Mouse (Mus musculus) MEL (cell line): ENCODE data around the gene Unc13a.

Experiments
- CTCF ChIP-seq, 3 experiments: IDR thresholded peaks in 2 of 3; conservative IDR thresholded peaks in 1 of 3; 2 replicates each; pipeline ENCODE4 v1.5.1; 2011 to 2012; ENCODE audit warnings: low read length in 3 of 3, low read depth in 2 of 3, mild to moderate bottlenecking in 2 of 3, improper control_type of control experiment in 1 of 3, inconsistent platforms in 1 of 3, mixed read lengths in 1 of 3, moderate library complexity in 1 of 3; ENCODE audit not compliant: control insufficient read depth in 1 of 3, insufficient read depth in 1 of 3, poor library complexity in 1 of 3, severe bottlenecking in 1 of 3
- EP300 ChIP-seq, 2 experiments: IDR thresholded peaks; 2 replicates each; pipeline ENCODE4 v1.6.1; 2011; ENCODE audit warnings: improper control_type of control experiment in 2 of 2, low read length in 2 of 2, low read depth in 1 of 2, mild to moderate bottlenecking in 1 of 2
- MAFK ChIP-seq: IDR thresholded peaks from 2 replicates; pipeline ENCODE4 v1.6.1; 2011; ENCODE audit warnings: low read depth, mild to moderate bottlenecking, low read length, improper control_type of control experiment, borderline replicate concordance
- MXI1 ChIP-seq: IDR thresholded peaks from 2 replicates; pipeline ENCODE4 v1.6.1; 2011; ENCODE audit warnings: mild to moderate bottlenecking, low read depth, low read length, improper control_type of control experiment
- MYC ChIP-seq: IDR thresholded peaks from 2 replicates; pipeline ENCODE4 v1.6.1; 2011; ENCODE audit warnings: low read depth, mild to moderate bottlenecking, low read length, improper control_type of control experiment, moderate library complexity
- POLR2A ChIP-seq, 2 experiments: IDR thresholded peaks; 2 replicates each; pipeline ENCODE4 v1.6.1; 2011 to 2012; ENCODE audit warnings: low read length in 2 of 2, mild to moderate bottlenecking in 2 of 2, control low read depth in 1 of 2, improper control_type of control experiment in 1 of 2, low read depth in 1 of 2, moderate library complexity in 1 of 2; ENCODE audit not compliant: control insufficient read depth in 1 of 2, insufficient read depth in 1 of 2, poor library complexity in 1 of 2
- POLR2AphosphoS2 ChIP-seq: IDR thresholded peaks from 2 replicates; pipeline ENCODE4 v1.6.1; 2011; ENCODE audit warnings: low read length, improper control_type of control experiment
- POLR2AphosphoS5 ChIP-seq: IDR thresholded peaks from 2 replicates; pipeline ENCODE4 v1.6.1; 2012; ENCODE audit warnings: low read depth, borderline replicate concordance, mild to moderate bottlenecking, inconsistent platforms, low read length, moderate library complexity, mixed read lengths
- UBTF ChIP-seq: IDR thresholded peaks from 2 replicates; pipeline ENCODE4 v1.6.1; 2012; ENCODE audit warnings: low read depth, mild to moderate bottlenecking, inconsistent platforms, low read length, improper control_type of control experiment, moderate library complexity, borderline replicate concordance; ENCODE audit not compliant: insufficient read depth
- USF2 ChIP-seq, 2 experiments: IDR thresholded peaks; 2 replicates each; pipeline ENCODE4 v1.6.1; 2011 to 2012; ENCODE audit warnings: improper control_type of control experiment in 2 of 2, low read length in 2 of 2, borderline replicate concordance in 1 of 2, inconsistent platforms in 1 of 2, low read depth in 1 of 2, mild to moderate bottlenecking in 1 of 2; ENCODE audit not compliant: insufficient read depth in 1 of 2
- ZC3H11A ChIP-seq: IDR thresholded peaks from 2 replicates; pipeline ENCODE4 v1.6.1; 2012; ENCODE audit warnings: low read depth, mild to moderate bottlenecking, inconsistent platforms, low read length, improper control_type of control experiment
- ZNF384 ChIP-seq: IDR thresholded peaks from 2 replicates; pipeline ENCODE4 v1.6.1; 2012; ENCODE audit warnings: low read depth, mild to moderate bottlenecking, inconsistent platforms, low read length, improper control_type of control experiment

DNA sequence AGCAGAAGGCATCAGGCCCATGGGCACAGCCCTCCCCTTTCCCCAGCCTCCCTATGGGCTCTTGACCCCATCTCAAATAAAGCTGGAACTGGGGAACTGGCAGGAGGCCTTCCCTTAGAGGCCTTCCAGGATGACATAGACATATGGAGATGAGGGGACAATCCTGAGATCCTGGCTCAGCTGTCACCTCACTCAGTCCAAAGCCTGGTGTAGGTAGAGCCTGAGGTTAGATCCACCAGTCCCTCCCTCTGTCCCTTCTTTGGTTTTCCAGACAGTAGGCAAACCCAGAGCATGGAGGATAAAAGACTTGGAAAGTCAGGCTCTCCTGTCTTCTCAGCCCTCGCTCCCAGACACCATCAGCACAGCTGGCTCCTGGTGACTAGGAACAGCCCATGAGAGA is 4.7 kb downstream of the Unc13a start:
- TF ChIP-seq CTCF (IDR thresholded peaks at IDR 0.05 in 2 of 3, conservative IDR thresholded peaks at IDR 0.05 in 1 of 3; ENCODE audit: control insufficient read depth in 1 of 3, insufficient read depth in 1 of 3, low read depth in 2 of 3, low read length in 3 of 3, poor library complexity in 1 of 3, severe bottlenecking in 1 of 3) (no peak), POLR2A (IDR thresholded peaks at IDR 0.05; ENCODE audit: control insufficient read depth in 1 of 2, insufficient read depth in 1 of 2, low read depth in 1 of 2, low read length in 2 of 2, poor library complexity in 1 of 2) (no peak), ZNF384 (no peak), POLR2AphosphoS5 (no peak), MXI1 (no peak), ZC3H11A (no peak), UBTF (no peak), MYC (no peak), USF2 (IDR thresholded peaks at IDR 0.05; ENCODE audit: borderline replicate concordance in 1 of 2, insufficient read depth in 1 of 2, low read depth in 1 of 2, low read length in 2 of 2) (no peak), MAFK (no peak), EP300 (IDR thresholded peaks at IDR 0.05; ENCODE audit: low read depth in 1 of 2, low read length in 2 of 2) (no peak), POLR2AphosphoS2 (no peak)
